Mouse (Mus musculus): ENCODE data around the gene 1700003F12Rik.

DNA sequence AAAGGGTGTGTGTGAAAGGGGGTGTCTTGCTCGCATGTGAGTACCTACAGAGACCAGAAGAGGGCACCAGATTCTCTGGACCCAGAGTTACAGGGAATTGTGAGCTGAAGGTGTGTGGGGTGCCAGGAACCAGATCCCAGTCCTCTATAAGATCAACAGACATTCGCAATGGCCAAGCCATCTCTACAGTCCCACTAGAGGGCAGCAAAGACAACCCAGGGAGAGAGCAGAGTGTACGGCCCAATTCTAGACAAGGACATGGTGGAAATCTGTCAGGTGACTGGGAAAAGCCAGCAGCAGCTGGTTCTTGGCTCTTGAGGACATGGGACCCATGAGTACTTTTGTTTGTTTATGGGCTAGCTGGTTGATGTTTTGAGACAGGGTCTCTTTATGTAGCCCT, 46.1 kb downstream of the 1700003F12Rik start:
- TF ChIP-seq CTCF (IDR thresholded peaks at IDR 0.05; ENCODE audit: extremely low read depth, insufficient read length, insufficient replicate concordance, low read depth, low read length) (peak; percentile 73; the same call in 1 of the 2 replicates), POLR2A (IDR thresholded peaks at IDR 0.05; ENCODE audit: low read depth, low read length) (no peak)
